Mouse (Mus musculus) left cerebral cortex, postnatal 10 days (tissue): ENCODE data around the gene Gm11060. TPM values are rescaled to one million over a fixed set of nuclear protein-coding genes. Genes with fewer than 3 reads are reported as not detected.

Experiments used
- DNase-seq, 2 experiments: peaks; one replicate each; pipeline ENCODE4 v3.0.0; 2021 to 2022; ENCODE audit warnings: low spot score in 2 of 2, mixed read lengths in 1 of 2; ENCODE audit errors: extremely low spot score in 1 of 2
- intact Hi-C: fragments of 180-260 bp; cut with DNase I; formaldehyde crosslinking; loops from one replicate; pipeline ENCODE4 v1.15.1; 2025
- total RNA-seq, 2 experiments: library from RNA; stranded (reverse); gene quantifications; 2 replicates each; pipeline ENCODE4 v1.2.3; 2021

Gene Gm11060
- total RNA-seq: not detected

DNA sequence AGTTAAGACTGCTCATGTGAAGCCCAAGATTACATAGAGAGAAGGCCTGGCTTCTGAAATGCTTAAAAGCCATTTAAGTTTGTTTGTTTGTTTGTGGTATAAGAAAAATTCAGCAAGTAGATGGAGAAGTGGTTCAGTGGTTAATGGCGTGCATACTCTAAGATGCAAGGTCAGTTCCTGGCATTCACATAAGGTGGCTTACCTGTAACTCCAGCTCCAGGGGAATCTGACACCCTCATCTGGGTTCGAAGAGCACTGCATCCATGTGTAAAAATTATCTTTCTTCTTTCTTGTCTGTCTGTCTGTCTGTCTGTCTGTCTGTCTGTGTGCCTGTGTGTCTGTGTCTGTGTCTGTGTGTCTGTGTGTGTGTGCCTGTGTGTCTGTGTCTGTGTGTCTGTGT, at the start of gene Gm11060:
Gm11060 (plus strand) TSS at position 301 of the 400 bp plus-strand sequence.
- intact Hi-C loops: no loop called here
- no peak for DNase-seq

DNA sequence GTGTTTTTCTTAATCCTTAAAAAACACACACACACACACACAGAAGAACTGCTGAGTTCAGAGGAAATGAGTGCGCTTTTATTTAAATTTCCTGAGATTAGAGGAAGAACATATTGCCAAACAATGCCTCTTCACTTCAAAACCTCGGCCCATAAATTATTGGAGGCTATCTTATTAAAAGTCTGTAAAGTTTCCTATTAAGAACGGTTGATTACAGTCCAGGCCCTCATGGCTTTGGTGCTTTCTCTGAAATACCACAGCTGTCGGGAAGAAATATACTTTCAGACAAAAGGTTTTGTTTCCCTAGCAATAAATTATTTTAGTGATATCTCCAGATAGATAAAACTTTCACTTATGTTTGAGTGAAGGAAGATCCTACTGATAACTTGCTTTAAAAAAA, 48.7 kb upstream of the Gm11060 start:
- intact Hi-C loops: no loop called here
- DNase-seq: no peak

DNA sequence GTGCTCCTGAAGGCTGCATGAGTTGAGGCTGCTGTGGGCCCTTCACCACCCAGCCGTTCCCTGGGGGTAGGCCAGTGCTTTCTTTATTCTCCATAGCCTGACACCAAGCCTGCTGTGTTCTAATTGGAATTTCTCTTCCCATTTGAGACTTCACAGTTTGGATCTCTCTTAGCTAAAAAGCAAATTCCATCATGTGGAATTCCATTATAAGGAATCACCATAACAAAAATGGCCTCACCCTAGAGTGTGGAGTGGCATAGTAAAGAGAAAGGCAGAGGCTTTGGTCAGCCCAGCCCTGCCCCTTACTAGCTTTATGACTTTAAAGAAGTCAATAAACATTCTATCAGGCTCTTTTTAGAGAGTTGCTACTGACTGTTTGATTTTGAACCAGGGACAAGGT, 43.5 kb upstream of the Gm11060 start:
- DNase-seq: no peak
- intact Hi-C loops: no loop called here

DNA sequence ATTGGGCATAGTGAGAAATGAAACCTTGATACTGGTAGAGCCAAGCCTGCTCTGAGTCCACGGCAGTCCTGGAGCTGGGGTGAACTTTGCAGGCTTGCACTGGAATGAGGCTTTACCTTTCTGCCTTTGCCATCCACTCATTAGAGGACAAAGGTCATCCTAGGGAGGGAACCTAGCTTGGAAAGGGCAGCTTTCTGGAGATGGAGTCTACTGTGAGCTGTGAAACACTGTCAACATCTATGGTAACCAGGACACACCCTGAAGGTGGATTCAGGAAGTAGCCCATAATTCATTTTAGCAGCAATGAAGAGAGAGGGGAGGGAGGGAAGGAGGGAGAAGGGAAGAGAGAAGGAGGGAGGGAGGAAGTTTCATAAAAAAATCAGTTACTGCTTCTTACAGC, 36.3 kb upstream of the Gm11060 start:
- no peak for DNase-seq
- intact Hi-C loops: no loop called here

- no peak for DNase-seq
- intact Hi-C loops: no loop called here
Measured at GRCm38 (mm10) chr2:105058577-105059116, 33.2 kb upstream of the Gm11060 start.

DNA sequence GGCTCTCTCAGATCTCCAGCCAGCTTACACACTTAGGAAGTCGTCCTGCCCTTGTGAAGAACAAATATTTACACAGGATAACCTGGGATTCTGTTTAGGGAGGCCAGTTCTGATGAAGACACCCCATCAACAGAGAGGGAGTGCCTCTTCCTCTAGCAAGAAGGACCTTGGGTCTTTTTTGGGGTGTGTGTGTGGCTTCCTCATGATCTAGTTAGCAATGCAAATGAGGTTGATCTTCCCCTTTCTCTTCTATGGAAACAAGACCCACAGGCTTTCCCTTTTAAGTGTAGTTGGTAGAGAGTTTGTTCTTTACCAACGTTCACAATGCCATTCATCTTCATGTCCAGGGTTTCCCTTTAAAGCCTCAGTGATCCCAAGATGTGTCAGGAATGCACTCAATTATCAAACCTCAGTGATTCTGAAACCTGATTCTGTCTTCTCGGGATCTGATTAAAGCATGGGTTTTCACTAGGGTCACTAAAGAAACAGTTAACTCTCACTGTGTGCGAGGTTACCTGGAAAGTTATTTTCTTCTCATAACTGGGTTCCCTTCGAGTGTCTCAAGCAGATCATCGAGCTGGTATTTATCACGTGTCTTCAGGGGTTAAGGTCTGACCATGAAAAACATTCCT, 29.0 kb upstream of the Gm11060 start:
- DNase-seq: no peak
- intact Hi-C loops: no loop called here

DNA sequence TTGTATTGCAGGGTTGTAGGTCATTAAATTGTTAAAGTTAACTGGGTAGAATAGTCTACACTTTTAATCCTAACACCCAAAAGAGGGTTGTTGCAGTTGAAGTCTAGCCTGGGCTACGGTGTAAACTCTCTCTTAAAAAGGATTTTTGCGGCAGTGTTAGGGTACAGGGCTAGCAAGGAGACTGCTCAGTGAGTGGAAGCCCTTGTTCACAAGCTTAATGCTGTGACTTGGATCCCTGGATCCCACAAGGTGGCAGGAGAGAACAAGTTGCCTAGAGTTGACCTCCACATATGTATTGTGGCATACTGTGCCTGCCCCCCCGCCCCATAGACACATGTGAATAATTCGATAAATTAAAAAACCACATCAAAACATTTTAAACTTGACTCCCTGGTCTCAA, 19.3 kb upstream of the Gm11060 start:
- intact Hi-C loops: no loop called here
- DNase-seq: no peak

GRCm38 (mm10) chr2:105074196-105074595, 17.6 kb upstream of the Gm11060 start:
- DNase-seq: peak in 1 of 2 experiments; percentile 28
- intact Hi-C loops: no loop called here

- DNase-seq: no peak
- intact Hi-C loops: no loop called here
Measured at GRCm38 (mm10) chr2:105075809-105076208, 16.0 kb upstream of the Gm11060 start.

DNA sequence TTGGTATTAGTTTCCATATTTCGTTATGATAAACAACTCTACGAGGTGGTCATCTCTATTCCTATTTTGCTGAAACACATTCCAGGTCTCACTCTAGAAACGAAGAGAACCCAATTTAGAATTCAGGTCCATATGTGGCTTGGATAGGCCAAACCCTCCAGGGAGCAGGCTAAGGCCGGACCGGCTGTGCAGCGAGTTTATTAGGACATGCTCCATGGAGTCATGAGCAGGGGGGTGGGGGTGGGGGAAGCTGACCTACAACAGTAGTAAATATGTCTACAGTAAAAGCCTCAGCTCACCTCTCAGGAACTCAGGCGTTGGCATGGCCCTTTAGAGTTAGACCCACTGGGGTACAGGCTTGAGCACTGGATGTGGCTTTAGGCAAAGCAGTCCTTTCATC, 14.7 kb upstream of the Gm11060 start:
- intact Hi-C loops: no loop called here
- DNase-seq: no peak

- intact Hi-C loops: no loop called here
Measured at GRCm38 (mm10) chr2:105082256-105082790, 9.5 kb upstream of the Gm11060 start.

GRCm38 (mm10) chr2:105084035-105084434, 7.8 kb upstream of the Gm11060 start:
- no peak for DNase-seq
- intact Hi-C loops: no loop called here

More at GRCm38 (mm10) chr2:105082256-105082790, 9.5 kb upstream of the Gm11060 start:
- no peak for DNase-seq

DNA sequence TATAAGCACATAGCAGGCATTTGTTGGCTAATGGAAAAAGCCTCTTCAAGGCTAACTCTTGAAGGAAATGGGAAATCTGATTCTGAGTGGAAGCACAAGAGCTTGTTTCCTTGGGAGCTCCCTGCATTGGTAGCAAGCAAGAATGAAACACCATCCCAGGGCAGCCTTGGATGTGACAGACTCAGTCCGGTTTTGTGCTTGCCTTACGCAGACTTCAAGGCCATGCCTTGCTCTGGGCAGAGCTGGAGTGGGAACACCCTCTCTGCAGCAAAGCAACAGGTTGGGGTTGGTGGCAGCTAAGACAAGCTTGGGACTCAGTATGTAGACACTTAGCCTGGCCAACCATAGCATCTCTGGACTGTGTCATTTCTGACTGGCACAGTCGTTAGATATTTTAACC, 5.7 kb upstream of the Gm11060 start:
- intact Hi-C loops: no loop called here

GRCm38 (mm10) chr2:105088005-105088404, 3.8 kb upstream of the Gm11060 start:
- intact Hi-C loops: no loop called here
- DNase-seq: no peak

More for the DNA sequence above, 5.7 kb upstream of the Gm11060 start:
- no peak for DNase-seq

GRCm38 (mm10) chr2:105089083-105089482, 2.7 kb upstream of the Gm11060 start:
- intact Hi-C loops: no loop called here
- no peak for DNase-seq

DNA sequence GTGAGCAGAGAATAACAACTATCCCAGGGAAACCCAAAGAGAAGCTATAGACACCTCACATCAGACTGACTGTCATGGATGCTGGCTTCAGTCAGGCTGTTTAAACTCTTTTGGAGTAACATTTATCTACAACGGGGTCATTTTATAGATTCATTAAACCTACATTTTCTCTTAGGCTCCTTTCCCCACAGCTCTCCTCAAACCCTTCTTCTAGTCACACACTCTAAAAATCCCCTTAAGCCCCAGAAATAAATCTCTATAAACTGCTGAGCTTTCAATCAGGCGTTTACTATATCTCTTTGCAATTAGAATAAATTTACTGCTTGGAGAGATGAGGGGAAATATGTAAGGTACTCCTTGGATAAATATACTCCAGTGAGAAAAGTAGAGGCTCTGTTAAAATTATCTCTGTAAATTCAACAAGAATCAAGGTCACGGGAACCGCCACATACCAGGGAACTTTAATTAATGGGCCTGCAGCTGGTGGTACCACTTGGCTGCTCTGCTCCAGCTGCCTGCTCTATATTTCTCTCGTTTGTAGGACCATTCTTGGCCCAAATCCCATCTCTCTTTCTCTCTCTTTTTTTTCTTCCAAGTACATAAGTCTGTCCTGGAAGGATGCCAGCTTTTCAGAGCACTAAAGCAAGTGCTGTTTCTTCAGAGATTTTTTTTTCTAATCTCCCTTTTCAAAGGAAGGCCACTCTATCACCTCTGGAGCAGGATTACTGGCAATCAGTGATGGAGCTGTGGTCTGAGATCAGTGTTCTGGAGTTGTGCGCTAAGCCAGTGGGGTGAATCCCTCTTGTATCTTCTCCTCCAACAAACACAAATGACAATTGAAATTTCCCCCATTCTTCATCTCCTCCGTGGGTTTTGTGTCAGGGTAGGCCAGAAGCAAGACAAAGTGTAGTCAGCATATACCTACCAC, 2.0 kb upstream of the Gm11060 start:
- peak; percentile 30 to 60 for DNase-seq
- intact Hi-C loops: no loop called here

DNA sequence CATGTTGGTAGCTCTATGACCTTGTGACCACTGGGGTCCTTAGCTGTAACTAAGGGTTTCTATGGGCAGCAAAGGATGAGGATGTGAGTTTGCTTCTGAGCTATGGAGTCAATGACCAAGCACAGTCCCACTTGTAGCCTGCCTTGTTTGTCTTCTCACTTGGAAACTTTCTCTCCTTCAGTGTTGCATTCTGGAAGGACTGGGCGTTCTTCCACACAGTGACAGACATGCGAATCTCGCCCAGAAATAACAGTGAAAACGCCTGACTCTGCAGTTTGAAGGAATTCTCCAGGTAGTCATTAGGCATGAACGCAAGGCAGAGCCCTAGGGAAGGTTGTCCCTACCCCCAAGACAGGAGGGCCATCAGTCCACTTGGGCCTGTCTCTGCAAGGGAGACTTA, 827 bp upstream of the Gm11060 start:
- intact Hi-C loops: no loop called here
- no peak for DNase-seq

- DNase-seq: no peak
- intact Hi-C loops: no loop called here
Measured at GRCm38 (mm10) chr2:105097294-105097953, 5.6 kb downstream of the Gm11060 start.

DNA sequence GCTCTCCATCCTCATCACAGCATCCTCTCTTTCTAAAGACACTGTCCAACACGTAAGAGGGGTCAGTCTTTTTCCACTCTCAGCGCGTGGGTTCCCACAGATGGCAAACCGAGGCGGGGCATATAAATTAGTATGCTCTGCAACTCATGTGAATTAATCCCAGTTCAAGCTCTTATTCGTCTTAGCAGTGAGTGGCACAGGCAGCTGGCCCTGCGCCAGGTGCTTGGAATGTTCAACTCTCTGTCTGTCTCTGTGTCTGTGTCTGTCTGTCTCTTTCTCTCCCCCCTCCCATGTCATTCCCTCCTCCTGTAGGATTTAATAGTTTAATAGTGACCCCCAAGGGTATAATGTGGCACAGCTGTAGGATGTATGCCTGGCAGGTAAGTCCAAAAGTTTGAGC, 7.6 kb downstream of the Gm11060 start:
- no peak for DNase-seq

More for the DNA sequence above, 7.6 kb downstream of the Gm11060 start:
- intact Hi-C loops: no loop called here
